Mouse (Mus musculus) megakaryocyte, embryonic 14.5 days (primary cell): ENCODE data around the gene Clec1a.

Source experiments
- FLI1 ChIP-seq: IDR thresholded peaks from 2 replicates; pipeline ENCODE4 v1.6.1; 2012; ENCODE audit warnings: low read length, inconsistent platforms, mixed read lengths
- GATA1 ChIP-seq: IDR thresholded peaks from 3 replicates; pipeline ENCODE4 v1.6.1; 2012; ENCODE audit warnings: mixed read lengths, low read length, inconsistent platforms, borderline replicate concordance

DNA sequence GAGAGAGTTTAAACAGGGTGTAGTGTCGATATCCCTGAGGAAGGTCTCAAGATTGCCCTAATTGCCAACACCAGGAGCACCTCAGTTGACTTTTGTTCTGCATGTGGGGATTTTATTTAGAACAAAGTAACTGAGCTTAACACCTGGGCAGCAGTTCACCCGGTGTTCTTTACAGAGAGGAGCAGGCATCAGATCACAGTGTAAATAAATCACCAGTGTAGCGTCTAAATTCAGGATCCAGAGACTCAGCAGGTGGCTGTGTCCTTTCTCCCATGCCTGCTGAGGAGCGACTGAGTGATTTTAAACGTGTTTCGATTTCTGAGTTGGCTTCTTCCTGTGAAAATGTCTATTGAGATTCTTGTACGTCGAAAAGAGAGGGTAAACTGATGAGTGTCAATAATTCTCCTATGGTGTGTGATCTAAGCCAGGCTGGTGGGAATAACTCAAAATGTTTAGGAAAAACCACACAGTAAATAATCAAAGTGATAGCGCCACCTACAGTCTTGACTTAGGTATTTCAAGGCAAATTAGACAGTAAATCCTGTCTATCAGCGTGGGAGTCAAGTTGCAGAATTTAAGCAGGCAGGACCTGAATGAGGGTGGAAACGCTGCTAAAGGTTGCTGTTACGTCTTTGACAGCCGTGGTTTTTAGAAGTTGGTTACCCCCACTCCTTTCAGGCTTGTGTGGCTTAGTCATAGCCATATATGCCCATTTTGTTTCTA is 24.8 kb upstream of the Clec1a start:
- TF ChIP-seq GATA1, result no peak
- no peak for TF ChIP-seq FLI1
